Mouse (Mus musculus) neural tube, embryonic 14.5 days (tissue): ENCODE results near the gene Zp2. TPM values are rescaled to one million over a fixed set of nuclear protein-coding genes. Genes with fewer than 3 reads are reported as not detected.

Experiments
- ATAC-seq: fragments of 200-750 bp; cut with Nextera tagmentation; 2 replicates; pipeline ENCODE4 v1.8.0; 2017; ENCODE audit warnings: low read depth, mild to moderate bottlenecking, moderate TSS enrichment, moderate library complexity
- H3K27ac ChIP-seq: fragments of 300-500 bp; sonication (generic); 2 replicates; pipeline ENCODE4 v1.5.1; 2014; ENCODE audit warnings: low read depth, mild to moderate bottlenecking, control low read depth, low read length, moderate library complexity, mixed read lengths
- H3K27me3 ChIP-seq: fragments of 300-500 bp; sonication (generic); 2 replicates; pipeline ENCODE4 v1.6.1; 2014; ENCODE audit warnings: low read length; ENCODE audit not compliant: control insufficient read depth, insufficient read depth
- H3K36me3 ChIP-seq: fragments of 300-500 bp; sonication (generic); 2 replicates; pipeline ENCODE4 v1.6.1; 2014; ENCODE audit warnings: low read length, mixed read lengths; ENCODE audit not compliant: control insufficient read depth, insufficient read depth
- H3K4me1 ChIP-seq: fragments of 300-500 bp; sonication (generic); 2 replicates; pipeline ENCODE4 v1.6.1; 2014; ENCODE audit warnings: low read length; ENCODE audit not compliant: control insufficient read depth, insufficient read depth
- H3K4me2 ChIP-seq: fragments of 300-500 bp; sonication (generic); 2 replicates; pipeline ENCODE4 v1.6.1; 2014; ENCODE audit warnings: mild to moderate bottlenecking, low read depth, low read length, control low read depth
- H3K4me3 ChIP-seq: fragments of 300-500 bp; sonication (generic); 2 replicates; pipeline ENCODE4 v1.5.1; 2014; ENCODE audit warnings: low read depth, low read length, control low read depth, mixed read lengths
- H3K9ac ChIP-seq: fragments of 300-500 bp; sonication (generic); replicated peaks from 2 replicates; pipeline ENCODE4 v1.6.1; 2014; ENCODE audit warnings: low read depth, mild to moderate bottlenecking, control low read depth, low read length, mixed read lengths
- H3K9me3 ChIP-seq: fragments of 300-500 bp; sonication (generic); 2 replicates; pipeline ENCODE4 v1.6.1; 2016; ENCODE audit warnings: low read length; ENCODE audit not compliant: control insufficient read depth
- WGBS: fragments of 180-500 bp; shearing (Covaris S2); extraction: QIAGEN DNeasy Blood & Tissue Kit; methylation state at CpG from one replicate; pipeline ENCODE4 v1.1.7; 2014; 5-methylcytosine and 5-hydroxymethylcytosine counted together
- polyA plus RNA-seq: library from polyadenylated mRNA; unstranded; fragments of >200 nt; fragmentation: Nextera tagmentation; extraction: Ambion mirVana; gene quantifications from 2 replicates; pipeline ENCODE4 v1.2.1, GENCODE M21; 2014

Gene Zp2
- polyA plus RNA-seq, 1 experiment from 2014 or later, result not detected

GRCm38 (mm10) chr7:120117529-120117928 lies 27.6 kb downstream of the Zp2 start:
- ATAC-seq, result no peak
- 27% methylated on average over 6 of the region's 6 CpGs for WGBS

GRCm38 (mm10) chr7:120116976-120117375 lies 28.1 kb downstream of the Zp2 start:
- no peak for ATAC-seq
- H3K27ac ChIP-seq, result no peak overlapping the region
- H3K4me3 ChIP-seq, result no peak overlapping the region
- no peaks in the 10 kb centered on the region for H3K27me3 ChIP-seq
- no peaks in the 10 kb centered on the region for H3K4me1 ChIP-seq
- no peak overlapping the region for H3K4me2 ChIP-seq
- H3K9me3 ChIP-seq, result no peaks in the 10 kb centered on the region
- no peaks in the 10 kb centered on the region for H3K36me3 ChIP-seq
- WGBS, result 93% methylated on average over 5 of the region's 5 CpGs
- no peak overlapping the region for H3K9ac ChIP-seq

More at GRCm38 (mm10) chr7:120117529-120117928, 27.6 kb downstream of the Zp2 start:
- Histone ChIP-seq H3K4me1 (no peaks in the 10 kb centered on the region), H3K9ac (no peak overlapping the region), H3K4me2 (no peak overlapping the region), H3K36me3 (no peaks in the 10 kb centered on the region), H3K9me3 (no peaks in the 10 kb centered on the region), H3K27me3 (no peaks in the 10 kb centered on the region), H3K4me3 (no peak overlapping the region), H3K27ac (no peak overlapping the region)

GRCm38 (mm10) chr7:120109676-120110075 lies 35.4 kb downstream of the Zp2 start:
- no peaks in the 10 kb centered on the region for H3K4me1 ChIP-seq
- no peaks in the 10 kb centered on the region for H3K27me3 ChIP-seq
- H3K9me3 ChIP-seq, result no peaks in the 10 kb centered on the region
- ATAC-seq, result no peak
- H3K36me3 ChIP-seq, result no peaks in the 10 kb centered on the region
- no peak overlapping the region for H3K4me2 ChIP-seq
- WGBS, result 87% methylated on average over 5 of the region's 5 CpGs
- no peak overlapping the region for H3K4me3 ChIP-seq
- H3K27ac ChIP-seq, result no peak overlapping the region
- H3K9ac ChIP-seq, result no peak overlapping the region

GRCm38 (mm10) chr7:120106356-120106755 lies 38.7 kb downstream of the Zp2 start:
- H3K27me3 ChIP-seq, result peaks cover 6% of the 10 kb centered on the region
- 61% methylated on average over 2 of the region's 2 CpGs for WGBS
- H3K4me1 ChIP-seq, result 0 out of 2 replicates have a peak, but pooled peaks cover 5% of the 10 kb centered on the region
- no peak overlapping the region for H3K27ac ChIP-seq
- H3K4me2 ChIP-seq, result no peak overlapping the region
- no peak overlapping the region for H3K9ac ChIP-seq
- no peak for ATAC-seq
- no peak overlapping the region for H3K4me3 ChIP-seq
- H3K36me3 ChIP-seq, result no peaks in the 10 kb centered on the region
- no peaks in the 10 kb centered on the region for H3K9me3 ChIP-seq

GRCm38 (mm10) chr7:120104975-120105374 lies 40.1 kb downstream of the Zp2 start:
- Histone ChIP-seq H3K27ac (no peak overlapping the region), H3K36me3 (no peaks in the 10 kb centered on the region), H3K9me3 (no peaks in the 10 kb centered on the region), H3K4me1 (0 out of 2 replicates have a peak, but pooled peaks cover 5% of the 10 kb centered on the region), H3K4me2 (no peak overlapping the region), H3K27me3 (peaks cover 6% of the 10 kb centered on the region), H3K4me3 (no peak overlapping the region), H3K9ac (no peak overlapping the region)
- 45% methylated on average over 3 of the region's 3 CpGs for WGBS
- no peak for ATAC-seq

GRCm38 (mm10) chr7:120103019-120103567 lies 42.0 kb downstream of the Zp2 start:
- no peaks in the 10 kb centered on the region for H3K36me3 ChIP-seq
- peak overlapping the region; percentile 84 for H3K4me2 ChIP-seq
- H3K9me3 ChIP-seq, result no peaks in the 10 kb centered on the region
- 3% methylated on average over 25 of the region's 25 CpGs for WGBS
- peak overlapping the region; percentile 53; the same call in 1 of the 2 replicates for H3K9ac ChIP-seq
- peak overlapping the region; percentile 45 for H3K4me3 ChIP-seq
- peaks cover 6% of the 10 kb centered on the region for H3K27me3 ChIP-seq
- H3K27ac ChIP-seq, result no peak overlapping the region
- ATAC-seq, result 0 out of 2 replicates have a peak, but pooled peaks have one; percentile 12
- H3K4me1 ChIP-seq, result 0 out of 2 replicates have a peak, but pooled peaks cover 5% of the 10 kb centered on the region

GRCm38 (mm10) chr7:120102164-120102972 lies 42.7 kb downstream of the Zp2 start, which contains the start of gene Tmem159:
TSS of gene Tmem159 (plus strand) at chr7:120102353.
- H3K4me3 ChIP-seq, result peak within 1 kb of the TSS; percentile 45
- peak; percentile 81 for ATAC-seq
- no peak within 1 kb of the TSS for H3K27ac ChIP-seq
- H3K4me1 ChIP-seq, result 0 out of 2 replicates have a peak, but pooled peaks cover 5% of the 10 kb centered on the region
- peaks cover 6% of the 10 kb centered on the region for H3K27me3 ChIP-seq
- no peaks in the 10 kb centered on the region for H3K36me3 ChIP-seq
- WGBS, result under 1% methylated on average over 42 of the region's 42 CpGs
- peak within 1 kb of the TSS; percentile 84 for H3K4me2 ChIP-seq
- H3K9ac ChIP-seq, result peak within 1 kb of the TSS; percentile 53
- no peaks in the 10 kb centered on the region for H3K9me3 ChIP-seq

GRCm38 (mm10) chr7:120098403-120098802 lies 46.7 kb downstream of the Zp2 start:
- Histone ChIP-seq H3K9me3 (no peaks in the 10 kb centered on the region), H3K4me2 (no peak overlapping the region), H3K9ac (no peak overlapping the region), H3K36me3 (no peaks in the 10 kb centered on the region), H3K4me1 (0 out of 2 replicates have a peak, but pooled peaks cover 5% of the 10 kb centered on the region), H3K27me3 (peaks cover 6% of the 10 kb centered on the region), H3K4me3 (no peak overlapping the region), H3K27ac (no peak overlapping the region)
- WGBS, result 23% methylated on average over 9 of the region's 9 CpGs
- no peak for ATAC-seq

GRCm38 (mm10) chr7:120097845-120098244 lies 47.2 kb downstream of the Zp2 start:
- Histone ChIP-seq H3K36me3 (no peaks in the 10 kb centered on the region), H3K27ac (no peak overlapping the region), H3K4me2 (no peak overlapping the region), H3K4me1 (0 out of 2 replicates have a peak, but pooled peaks cover 5% of the 10 kb centered on the region), H3K9ac (no peak overlapping the region), H3K4me3 (no peak overlapping the region), H3K9me3 (no peaks in the 10 kb centered on the region), H3K27me3 (peaks cover 6% of the 10 kb centered on the region)
- peak; percentile 78; the same call in 1 of the 2 replicates for ATAC-seq
- 10% methylated on average over 7 of the region's 7 CpGs for WGBS
